Mouse (Mus musculus): ENCODE results near the gene Ckap2l. TPM values are rescaled to one million over a fixed set of nuclear protein-coding genes. Genes with fewer than 3 reads are reported as not detected.

The Ckap2l gene
- polyA plus RNA-seq, 1 experiment from 2014 or later = 49.5 TPM

GRCm38 (mm10) chr2:129229316-129229715, 67.7 kb downstream of the Ckap2l start:
- Histone ChIP-seq H3K36me3 (no peaks in the 10 kb centered on the region), H3K4me3 (replicated peaks) (no peak overlapping the region), H3K27ac (no peak overlapping the region), H3K9ac (no peak overlapping the region), H3K9me3 (replicated peaks) (no peaks in the 10 kb centered on the region), H3K4me1 (no peaks in the 10 kb centered on the region), H3K27me3 (no peaks in the 10 kb centered on the region), H3K4me2 (no peak overlapping the region)
- 97% methylated on average over 7 of the region's 7 CpGs for WGBS
- no peak for ATAC-seq (replicated peaks; ENCODE audit: low FRiP score)

GRCm38 (mm10) chr2:129228571-129228970, 68.4 kb downstream of the Ckap2l start:
- H3K27me3 ChIP-seq = no peaks in the 10 kb centered on the region
- WGBS = 86% methylated on average over 4 of the region's 4 CpGs
- no peaks in the 10 kb centered on the region for H3K9me3 ChIP-seq (replicated peaks)

DNA sequence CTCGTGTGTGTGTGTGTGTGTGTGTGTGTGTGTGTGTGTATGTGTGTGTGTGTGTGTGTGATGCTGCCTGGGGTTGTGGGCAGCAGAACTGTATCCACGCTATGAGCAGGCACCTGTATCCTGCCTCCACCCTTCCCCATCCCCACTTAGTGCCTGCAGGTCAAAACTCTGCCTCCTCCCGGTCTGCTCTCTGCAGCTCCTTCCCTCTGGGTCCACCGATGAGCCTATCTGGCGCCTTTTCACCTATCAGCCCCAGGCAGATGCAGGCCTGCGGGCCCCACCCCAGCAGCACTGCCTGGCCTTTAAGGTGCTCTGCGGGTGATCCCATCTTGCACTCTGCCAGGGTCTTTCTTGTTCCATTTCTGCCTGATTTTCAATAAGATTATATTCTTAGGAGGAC, 69.3 kb downstream of the Ckap2l start:
- no peaks in the 10 kb centered on the region for H3K4me1 ChIP-seq
- no peak overlapping the region for H3K4me2 ChIP-seq
- H3K36me3 ChIP-seq = no peaks in the 10 kb centered on the region
- peak; percentile 81 for ATAC-seq (replicated peaks; ENCODE audit: low FRiP score)
- H3K9me3 ChIP-seq (replicated peaks) = no peaks in the 10 kb centered on the region
- no peak overlapping the region for H3K27ac ChIP-seq
- 70% methylated on average over 5 of the region's 7 CpGs for whole genome bisulfite sequencing
- H3K27me3 ChIP-seq = no peaks in the 10 kb centered on the region
- no peak overlapping the region for H3K4me3 ChIP-seq (replicated peaks)
- H3K9ac ChIP-seq = no peak overlapping the region

More at GRCm38 (mm10) chr2:129228571-129228970, 68.4 kb downstream of the Ckap2l start:
- Histone ChIP-seq H3K27ac (no peak overlapping the region), H3K36me3 (no peaks in the 10 kb centered on the region), H3K4me2 (no peak overlapping the region), H3K4me1 (no peaks in the 10 kb centered on the region), H3K4me3 (replicated peaks) (no peak overlapping the region), H3K9ac (no peak overlapping the region)
- no peak for ATAC-seq (replicated peaks; ENCODE audit: low FRiP score)

DNA sequence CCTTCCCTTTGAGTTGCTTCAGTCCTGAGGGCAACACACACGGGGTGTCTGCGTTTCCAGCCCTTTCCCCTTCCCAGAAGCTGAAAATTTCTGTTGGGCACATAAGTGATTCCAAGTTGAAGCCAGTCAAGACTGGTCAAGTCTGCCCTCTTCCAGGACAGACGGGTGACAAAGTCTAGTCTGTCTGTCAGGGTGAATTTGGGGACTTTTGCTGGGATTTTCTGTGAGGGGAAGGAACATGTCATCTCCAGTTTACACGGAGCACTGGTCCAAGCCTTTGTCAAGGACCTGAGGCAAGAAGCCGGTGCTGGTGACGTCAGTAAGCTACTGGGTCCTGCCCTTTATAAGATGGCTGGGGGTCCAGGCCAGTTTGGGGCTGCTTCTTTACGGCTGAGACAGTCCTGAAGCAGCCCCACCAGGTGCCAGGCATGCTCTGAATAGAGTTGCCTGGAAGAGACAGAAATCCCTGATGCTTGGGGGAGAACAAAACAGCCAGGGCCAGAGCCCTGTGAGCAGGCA, 69.9 kb downstream of the Ckap2l start:
- ATAC-seq (replicated peaks; ENCODE audit: low FRiP score) = no peak
- H3K27ac ChIP-seq = no peak overlapping the region
- no peak overlapping the region for H3K4me2 ChIP-seq
- no peaks in the 10 kb centered on the region for H3K9me3 ChIP-seq (replicated peaks)
- H3K36me3 ChIP-seq = no peaks in the 10 kb centered on the region
- no peaks in the 10 kb centered on the region for H3K4me1 ChIP-seq
- no peak overlapping the region for H3K9ac ChIP-seq
- 72% methylated on average over 7 of the region's 7 CpGs for WGBS
- H3K27me3 ChIP-seq = no peaks in the 10 kb centered on the region
- no peak overlapping the region for H3K4me3 ChIP-seq (replicated peaks)

DNA sequence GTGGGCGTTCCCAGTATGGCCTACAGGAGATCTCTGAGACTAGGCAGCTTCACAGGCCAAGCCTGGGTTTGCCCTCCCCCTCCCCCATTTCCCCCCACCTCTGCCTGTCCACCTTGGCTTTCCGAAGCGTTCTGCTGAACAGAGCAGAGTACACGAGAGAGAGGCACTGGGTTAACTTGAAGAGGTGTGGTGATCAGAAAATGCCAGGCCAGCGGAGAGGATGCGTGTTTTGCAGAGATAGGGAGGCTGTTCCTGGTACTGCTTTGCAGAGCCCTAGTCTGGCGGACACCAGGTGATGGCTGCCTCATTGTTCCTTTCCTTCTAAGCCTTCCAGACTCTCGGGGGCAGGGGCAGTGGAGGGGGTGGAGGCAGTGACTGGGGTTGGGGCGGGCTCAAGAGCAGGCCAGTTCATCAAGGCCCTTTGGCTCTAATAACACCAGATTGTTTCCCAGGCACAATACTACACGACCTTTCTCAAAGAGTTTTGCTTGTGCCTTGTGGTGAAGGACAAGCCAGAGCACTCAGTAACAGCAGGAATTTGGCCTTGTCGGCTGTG, 70.6 kb downstream of the Ckap2l start:
- H3K9ac ChIP-seq = no peak overlapping the region
- no peaks in the 10 kb centered on the region for H3K36me3 ChIP-seq
- no peak overlapping the region for H3K4me3 ChIP-seq (replicated peaks)
- WGBS = 68% methylated on average over 11 of the region's 11 CpGs
- H3K27ac ChIP-seq = no peak overlapping the region
- no peak overlapping the region for H3K4me2 ChIP-seq
- peaks cover under 1% of the 10 kb centered on the region; the same call in 1 of the 2 replicates for H3K4me1 ChIP-seq
- H3K9me3 ChIP-seq (replicated peaks) = no peaks in the 10 kb centered on the region
- peak; percentile 91 for ATAC-seq (replicated peaks; ENCODE audit: low FRiP score)
- H3K27me3 ChIP-seq = no peaks in the 10 kb centered on the region

DNA sequence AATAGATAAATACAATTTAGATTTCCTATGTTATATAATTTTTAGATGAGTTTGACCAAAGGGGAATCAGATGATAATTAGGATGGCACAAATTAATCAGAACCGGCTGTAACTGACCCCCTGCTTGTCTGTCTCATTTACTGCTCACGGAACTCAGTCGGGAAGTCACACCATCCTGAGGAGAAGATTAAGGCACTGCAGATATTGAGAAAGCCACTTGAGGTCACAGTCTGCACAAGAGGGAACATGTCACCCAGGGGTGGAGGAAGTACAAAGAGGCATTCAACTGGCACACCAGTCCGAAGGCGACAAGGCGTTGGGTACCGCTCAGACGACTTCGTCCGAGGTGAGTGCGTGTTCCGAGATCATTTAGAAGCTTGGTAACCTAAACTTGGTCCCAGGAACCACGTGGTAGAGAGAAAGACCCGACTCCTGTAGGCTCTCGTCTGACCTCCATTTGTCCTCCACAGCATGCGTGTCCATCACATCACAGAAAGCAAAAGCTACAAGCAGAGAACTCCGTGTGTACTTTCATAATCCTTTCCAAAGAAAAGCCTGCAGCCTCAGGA, 71.7 kb downstream of the Ckap2l start:
- peaks cover 7% of the 10 kb centered on the region; the same call in 1 of the 2 replicates for H3K4me1 ChIP-seq
- no peaks in the 10 kb centered on the region for H3K36me3 ChIP-seq
- no peak overlapping the region for H3K4me2 ChIP-seq
- H3K9me3 ChIP-seq (replicated peaks) = no peaks in the 10 kb centered on the region
- no peak for ATAC-seq (replicated peaks; ENCODE audit: low FRiP score)
- H3K9ac ChIP-seq = no peak overlapping the region
- no peak overlapping the region for H3K4me3 ChIP-seq (replicated peaks)
- no peaks in the 10 kb centered on the region for H3K27me3 ChIP-seq
- no peak overlapping the region for H3K27ac ChIP-seq
- WGBS = 91% methylated on average over 17 of the region's 17 CpGs

DNA sequence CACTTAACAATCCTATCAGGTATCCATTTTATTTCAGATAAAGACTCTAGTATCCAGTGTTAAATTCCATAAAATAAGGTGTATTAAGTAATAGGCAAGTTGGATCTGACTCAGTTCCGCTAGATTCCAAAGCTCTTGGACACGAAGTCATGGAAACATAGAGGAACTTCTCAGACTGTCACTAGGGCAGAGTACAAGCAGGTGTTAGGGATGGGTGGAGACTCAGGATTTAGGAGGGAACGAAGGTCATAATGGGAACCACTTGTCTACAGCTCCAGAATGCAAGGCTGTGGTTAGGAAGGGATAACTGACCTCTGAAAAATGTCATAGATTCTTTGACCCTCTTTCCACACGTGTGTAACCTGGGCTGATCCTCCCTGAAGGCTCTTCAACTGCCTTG, 72.8 kb downstream of the Ckap2l start:
- no peaks in the 10 kb centered on the region for H3K9me3 ChIP-seq (replicated peaks)
- H3K9ac ChIP-seq = no peak overlapping the region
- H3K27me3 ChIP-seq = no peaks in the 10 kb centered on the region
- ATAC-seq (replicated peaks; ENCODE audit: low FRiP score) = no peak
- H3K4me2 ChIP-seq = no peak overlapping the region
- H3K36me3 ChIP-seq = no peaks in the 10 kb centered on the region
- 76% methylated on average over 4 of the region's 4 CpGs for WGBS
- H3K4me1 ChIP-seq = peaks cover 7% of the 10 kb centered on the region; the same call in 1 of the 2 replicates
- no peak overlapping the region for H3K27ac ChIP-seq
- H3K4me3 ChIP-seq (replicated peaks) = no peak overlapping the region

DNA sequence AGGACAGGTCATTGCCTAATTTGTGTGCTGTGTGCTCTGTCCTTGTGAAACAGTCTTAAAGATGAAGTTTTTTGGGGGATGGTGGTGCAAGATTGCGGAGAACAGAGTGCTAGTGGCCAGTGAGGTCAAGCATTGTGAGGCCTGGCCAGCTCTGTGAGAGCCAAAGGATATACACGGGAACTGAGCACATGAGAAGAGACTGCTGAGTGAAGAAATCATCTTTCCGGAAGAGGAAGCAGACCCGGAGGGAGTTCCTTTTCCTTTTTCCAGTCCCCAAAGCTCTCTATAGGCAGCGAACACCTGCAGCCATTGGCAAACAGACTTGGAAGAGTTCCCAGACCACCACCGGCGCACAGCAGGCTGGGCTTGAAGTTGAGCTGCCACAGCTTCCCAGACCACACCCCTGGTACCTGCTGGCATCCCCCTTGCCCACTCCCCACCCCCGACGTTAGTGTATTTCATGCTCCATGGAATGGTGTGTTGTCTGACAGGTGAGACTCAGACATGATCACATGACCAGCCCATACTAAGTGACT, 75.8 kb downstream of the Ckap2l start:
- Histone ChIP-seq H3K27me3 (no peaks in the 10 kb centered on the region), H3K9me3 (replicated peaks) (no peaks in the 10 kb centered on the region), H3K4me1 (peaks cover 14% of the 10 kb centered on the region), H3K9ac (no peak overlapping the region), H3K4me2 (no peak overlapping the region), H3K4me3 (replicated peaks) (no peak overlapping the region), H3K27ac (no peak overlapping the region), H3K36me3 (no peaks in the 10 kb centered on the region)
- no peak for ATAC-seq (replicated peaks; ENCODE audit: low FRiP score)
- WGBS = 57% methylated on average over 9 of the region's 9 CpGs

DNA sequence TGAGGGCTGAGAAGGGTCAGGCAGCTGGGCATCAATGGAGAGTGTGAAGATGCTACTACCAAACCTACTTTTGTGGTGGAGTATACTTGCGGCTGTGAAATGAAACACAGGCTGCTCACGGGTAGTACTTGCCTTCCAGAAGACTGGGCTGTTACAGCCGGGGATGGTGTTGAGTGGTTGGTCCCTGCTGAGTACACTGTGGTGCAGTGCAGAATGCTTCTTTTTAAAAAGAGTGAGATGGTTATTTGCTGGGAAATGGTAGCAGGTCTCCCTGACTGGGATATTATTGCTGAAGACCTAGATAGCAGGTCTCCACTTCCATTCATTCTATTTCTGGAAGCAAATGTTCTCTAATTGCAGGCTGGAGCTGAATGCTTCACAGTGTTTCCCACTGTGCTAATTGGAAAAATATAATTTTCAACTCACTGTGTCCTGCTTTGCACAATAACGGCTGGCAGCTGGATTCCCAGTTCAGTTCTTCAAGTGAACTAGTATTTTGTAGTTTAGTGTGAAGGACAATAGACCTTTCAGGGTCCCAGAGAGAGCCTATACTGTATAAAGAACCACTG, 78.4 kb downstream of the Ckap2l start:
- no peak for ATAC-seq (replicated peaks; ENCODE audit: low FRiP score)
- WGBS = 84% methylated on average over 4 of the region's 4 CpGs

More for the DNA sequence above, 78.4 kb downstream of the Ckap2l start:
- Histone ChIP-seq H3K4me3 (replicated peaks) (no peak overlapping the region), H3K9ac (no peak overlapping the region), H3K4me2 (no peak overlapping the region), H3K27me3 (no peaks in the 10 kb centered on the region), H3K4me1 (peaks cover 14% of the 10 kb centered on the region), H3K9me3 (replicated peaks) (no peaks in the 10 kb centered on the region), H3K36me3 (no peaks in the 10 kb centered on the region), H3K27ac (no peak overlapping the region)

Other genes starting within 250 kb of the Ckap2l start
- gene Vinac1, start 249.0 kb downstream of the Ckap2l start, polyA plus RNA-seq (2015; fragmentation: Nextera tagmentation; extraction: Ambion mirVana) = 0.04 and 0.06 TPM in 2 replicates
- 15.1 and 17.9 TPM in 2 replicates for gene Ttl, start 231.3 kb downstream of the Ckap2l start, polyA plus RNA-seq (2015; fragmentation: Nextera tagmentation; extraction: Ambion mirVana)
- gene Polr1b, start 196.2 kb downstream of the Ckap2l start, polyA plus RNA-seq (2015; fragmentation: Nextera tagmentation; extraction: Ambion mirVana) = 33.1 and 36.1 TPM in 2 replicates
- 22.9 and 26.8 TPM in 2 replicates for gene Chchd5, start 167.5 kb downstream of the Ckap2l start, polyA plus RNA-seq (2015; fragmentation: Nextera tagmentation; extraction: Ambion mirVana)
- gene Slc20a1, start 98.4 kb downstream of the Ckap2l start, polyA plus RNA-seq (2015; fragmentation: Nextera tagmentation; extraction: Ambion mirVana) = 28.1 and 30.2 TPM in 2 replicates
- gene Il1a, start 12.8 kb upstream of the Ckap2l start, polyA plus RNA-seq (2015; fragmentation: Nextera tagmentation; extraction: Ambion mirVana) = 0.10 and 0.17 TPM in 2 replicates
- not detected in 2 replicates for gene Il1b, start 73.9 kb upstream of the Ckap2l start, polyA plus RNA-seq (2015; fragmentation: Nextera tagmentation; extraction: Ambion mirVana)
- 0.08 TPM in 1 of 2 replicates, not detected in the other for gene F830045P16Rik, start 239.4 kb upstream of the Ckap2l start, polyA plus RNA-seq (2015; fragmentation: Nextera tagmentation; extraction: Ambion mirVana)